Mouse (Mus musculus) liver, postnatal 0 days (tissue): Measurements from ENCODE around the gene Itpr1. TPM values are rescaled to one million over a fixed set of nuclear protein-coding genes. Genes with fewer than 3 reads are reported as not detected.
"Not testable (repeated sequence)": the region's sequence is repeated elsewhere in the genome, so short reads cannot be mapped to it uniquely, and the experiment has no call there.

Experiments
- ATAC-seq: fragments of 200-750 bp; cut with Nextera tagmentation; 2 replicates; pipeline ENCODE4 v1.8.0; 2017; ENCODE audit warnings: mild to moderate bottlenecking, moderate library complexity
- DNase-seq: peaks from one replicate; pipeline ENCODE4 v3.0.0-alpha.2; 2016
- H3K27ac ChIP-seq: fragments of 300-500 bp; sonication (generic); 2 replicates; pipeline ENCODE4 v1.5.1; 2014; ENCODE audit warnings: antibody characterized with exemption, moderate library complexity, mild to moderate bottlenecking, low read depth
- H3K27me3 ChIP-seq: fragments of 300-500 bp; sonication (generic); 2 replicates; pipeline ENCODE4 v1.6.1; 2014; ENCODE audit warnings: low read length, control low read depth, mixed read lengths; ENCODE audit not compliant: insufficient read depth
- H3K36me3 ChIP-seq: fragments of 300-500 bp; sonication (generic); replicated peaks from 2 replicates; pipeline ENCODE4 v1.6.1; 2014; ENCODE audit warnings: mild to moderate bottlenecking, control low read depth, low read length, moderate library complexity, mixed read lengths; ENCODE audit not compliant: insufficient read depth
- H3K4me1 ChIP-seq: fragments of 300-500 bp; sonication (generic); 2 replicates; pipeline ENCODE4 v1.6.1; 2014; ENCODE audit warnings: antibody characterized with exemption, mild to moderate bottlenecking, control low read depth; ENCODE audit not compliant: insufficient read depth
- H3K4me2 ChIP-seq: fragments of 300-500 bp; sonication (generic); 2 replicates; pipeline ENCODE4 v1.6.1; 2014; ENCODE audit warnings: low read depth, mild to moderate bottlenecking, low read length, moderate library complexity, mixed read lengths
- H3K4me3 ChIP-seq: fragments of 300-500 bp; sonication (generic); 2 replicates; pipeline ENCODE4 v1.5.1; 2014; ENCODE audit warnings: low read depth, low read length
- H3K9ac ChIP-seq: fragments of 300-500 bp; sonication (generic); replicated peaks from 2 replicates; pipeline ENCODE4 v1.6.1; 2014; ENCODE audit warnings: mild to moderate bottlenecking, moderate library complexity
- H3K9me3 ChIP-seq: fragments of 300-500 bp; sonication (generic); 2 replicates; pipeline ENCODE4 v1.6.1; 2016; ENCODE audit warnings: mild to moderate bottlenecking, control low read depth, low read length, mixed read lengths
- CTCF ChIP-seq: sonication (generic); IDR thresholded peaks from 2 replicates; pipeline ENCODE4 v1.5.1; 2016; ENCODE audit warnings: antibody characterized with exemption, low read depth
- EP300 ChIP-seq: IDR thresholded peaks from 2 replicates; pipeline ENCODE4 v1.6.1; 2016; ENCODE audit warnings: antibody characterized with exemption, low read depth, mild to moderate bottlenecking
- WGBS: fragments of 180-500 bp; shearing (Covaris S2); extraction: QIAGEN DNeasy Blood & Tissue Kit; methylation state at CpG from one replicate; pipeline ENCODE4 v1.1.7; 2014; ENCODE audit not compliant: insufficient replicate concordance; 5-methylcytosine and 5-hydroxymethylcytosine counted together
- polyA plus RNA-seq: library from polyadenylated mRNA; unstranded; fragments of >200 nt; fragmentation: Nextera tagmentation; extraction: Ambion mirVana; gene quantifications from 2 replicates; pipeline ENCODE4 v1.2.1, GENCODE M21; 2015

The Itpr1 gene
- polyA plus RNA-seq, 1 experiment from 2014 or later: 2.9 TPM

- no peak for ATAC-seq
- WGBS: 70% methylated on average over 3 of the region's 3 CpGs
- no peak for TF ChIP-seq EP300
- no peak for TF ChIP-seq CTCF
Observed at GRCm38 (mm10) chr6:108553013-108553412, 340.1 kb downstream of the Itpr1 start.

DNA sequence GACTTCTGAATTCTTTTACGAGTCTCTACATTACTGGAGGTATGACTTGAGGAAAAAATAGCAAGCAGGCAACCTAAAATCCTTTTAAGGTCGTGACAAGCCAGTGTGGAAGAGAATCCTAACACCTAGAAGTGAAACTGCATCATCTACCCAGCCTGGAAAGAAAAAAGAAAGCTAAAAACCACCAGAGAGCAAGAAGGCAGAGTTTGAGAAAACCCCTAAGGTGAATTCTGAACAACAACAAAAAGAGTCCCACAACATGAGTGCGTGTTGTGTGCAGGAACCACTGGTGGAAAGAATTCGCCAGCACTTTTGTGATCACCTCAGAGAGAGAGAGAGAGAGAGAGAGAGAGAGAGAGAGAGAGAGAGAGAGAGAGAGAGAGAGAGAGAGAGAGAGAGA lies 340.6 kb downstream of the Itpr1 start:
- Histone ChIP-seq H3K4me2 (no peak overlapping the region), H3K27ac (no peak overlapping the region), H3K4me1 (no peaks in the 10 kb centered on the region), H3K4me3 (no peak overlapping the region), H3K9me3 (no peaks in the 10 kb centered on the region), H3K9ac (no peak overlapping the region), H3K36me3 (no peaks in the 10 kb centered on the region), H3K27me3 (no peaks in the 10 kb centered on the region)
- 79% methylated on average over 4 of the region's 4 CpGs for WGBS
- TF ChIP-seq CTCF (no peak), EP300 (no peak)
- DNase-seq (no peak), ATAC-seq (no peak)

More at GRCm38 (mm10) chr6:108553013-108553412, 340.1 kb downstream of the Itpr1 start:
- no peaks in the 10 kb centered on the region for H3K9me3 ChIP-seq
- DNase-seq: no peak
- no peak overlapping the region for H3K4me3 ChIP-seq
- H3K4me2 ChIP-seq: no peak overlapping the region
- no peaks in the 10 kb centered on the region for H3K4me1 ChIP-seq
- no peaks in the 10 kb centered on the region for H3K36me3 ChIP-seq
- no peak overlapping the region for H3K9ac ChIP-seq
- no peak overlapping the region for H3K27ac ChIP-seq
- no peaks in the 10 kb centered on the region for H3K27me3 ChIP-seq

DNA sequence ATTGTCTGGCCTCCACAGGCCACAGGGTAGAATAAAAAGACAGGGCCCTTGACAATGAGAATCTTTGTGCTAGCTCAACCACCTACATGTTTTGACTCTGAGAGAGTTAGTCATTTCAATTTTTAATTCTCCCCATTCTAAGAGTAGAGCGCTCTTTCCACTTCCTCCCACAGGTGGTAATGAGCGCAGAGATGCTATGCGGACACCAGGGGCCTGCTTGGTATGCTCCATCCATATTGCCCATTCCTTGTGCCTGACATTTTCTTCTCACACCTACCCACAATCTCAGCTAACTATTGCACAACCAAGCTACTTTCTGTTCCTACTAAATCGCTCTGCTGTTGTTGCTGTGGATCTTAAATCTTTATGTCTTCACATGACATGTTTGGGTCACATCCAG lies 341.5 kb downstream of the Itpr1 start:
- Histone ChIP-seq H3K27ac (no peak overlapping the region), H3K36me3 (no peaks in the 10 kb centered on the region), H3K4me1 (no peaks in the 10 kb centered on the region), H3K9me3 (no peaks in the 10 kb centered on the region), H3K4me3 (no peak overlapping the region), H3K4me2 (no peak overlapping the region), H3K9ac (no peak overlapping the region), H3K27me3 (no peaks in the 10 kb centered on the region)
- 81% methylated on average over 4 of the region's 4 CpGs for WGBS
- ATAC-seq (no peak), DNase-seq (no peak)
- TF ChIP-seq EP300 (no peak), CTCF (no peak)

DNA sequence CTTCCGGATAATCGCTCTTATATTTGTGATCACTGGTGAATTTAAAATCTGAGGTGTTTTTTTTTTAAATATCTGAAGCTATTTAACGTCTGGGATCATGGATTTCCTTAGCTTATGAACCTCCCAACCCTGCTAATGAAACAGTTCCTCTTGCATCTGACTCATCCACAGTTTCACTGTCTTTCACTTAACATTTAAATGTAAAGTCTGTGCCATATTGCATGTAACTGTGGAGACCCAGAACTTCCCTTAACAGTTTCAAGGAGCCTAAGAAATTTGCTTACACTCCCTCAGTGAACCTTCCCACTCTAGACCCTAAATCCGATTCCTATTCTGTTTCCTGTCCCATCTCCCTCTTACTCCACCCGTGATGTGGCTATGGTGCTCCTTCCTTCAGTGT lies 342.0 kb downstream of the Itpr1 start:
- 66% methylated on average over 5 of the region's 5 CpGs for WGBS
- ATAC-seq (no peak), DNase-seq (no peak)
- no peaks in the 10 kb centered on the region for H3K36me3 ChIP-seq
- H3K9ac ChIP-seq: no peak overlapping the region
- no peaks in the 10 kb centered on the region for H3K4me1 ChIP-seq
- no peak overlapping the region for H3K27ac ChIP-seq
- no peaks in the 10 kb centered on the region for H3K27me3 ChIP-seq
- H3K4me2 ChIP-seq: no peak overlapping the region
- no peaks in the 10 kb centered on the region for H3K9me3 ChIP-seq
- no peak for TF ChIP-seq CTCF
- TF ChIP-seq EP300: no peak
- no peak overlapping the region for H3K4me3 ChIP-seq

GRCm38 (mm10) chr6:108557576-108558322 lies 344.9 kb downstream of the Itpr1 start:
- Histone ChIP-seq H3K27me3 (no peaks in the 10 kb centered on the region), H3K4me3 (no peak overlapping the region), H3K27ac (no peak overlapping the region), H3K9ac (no peak overlapping the region), H3K4me1 (no peaks in the 10 kb centered on the region), H3K36me3 (no peaks in the 10 kb centered on the region), H3K4me2 (no peak overlapping the region), H3K9me3 (no peaks in the 10 kb centered on the region)
- WGBS: 80% methylated on average over 4 of the region's 4 CpGs
- no peak for ATAC-seq
- TF ChIP-seq CTCF: no peak
- no peak for TF ChIP-seq EP300
- DNase-seq: no peak

GRCm38 (mm10) chr6:108559226-108559625 lies 346.3 kb downstream of the Itpr1 start:
- DNase-seq, H3K36me3 ChIP-seq, ATAC-seq, H3K4me3 ChIP-seq, H3K27ac ChIP-seq, H3K4me1 ChIP-seq, H3K9ac ChIP-seq, H3K27me3 ChIP-seq, H3K9me3 ChIP-seq, H3K4me2 ChIP-seq: not testable (repeated sequence)
- WGBS: 79% methylated on average over 4 of the region's 4 CpGs

DNA sequence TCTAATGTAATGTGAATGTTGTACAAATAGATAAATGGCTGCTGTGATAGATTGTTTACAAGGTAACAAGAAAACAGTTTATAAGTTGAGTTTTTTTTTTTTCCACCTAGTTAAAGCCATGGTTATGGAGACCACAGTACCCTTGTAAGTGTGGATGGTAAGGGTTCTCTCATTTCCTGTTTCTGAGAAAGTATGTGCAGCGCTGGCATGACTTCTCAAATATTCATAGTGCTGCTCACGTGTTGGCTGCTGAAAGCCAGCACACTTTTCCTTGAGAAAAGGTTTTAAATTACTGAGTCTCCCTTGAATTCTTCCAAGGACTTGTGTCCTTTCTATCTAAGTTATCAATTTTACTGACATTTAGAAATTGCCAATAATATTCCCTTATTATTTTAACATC lies 350.1 kb downstream of the Itpr1 start:
- no peak for TF ChIP-seq CTCF
- no peak for TF ChIP-seq EP300
- WGBS: 51% methylated on average over 2 of the region's 2 CpGs

DNA sequence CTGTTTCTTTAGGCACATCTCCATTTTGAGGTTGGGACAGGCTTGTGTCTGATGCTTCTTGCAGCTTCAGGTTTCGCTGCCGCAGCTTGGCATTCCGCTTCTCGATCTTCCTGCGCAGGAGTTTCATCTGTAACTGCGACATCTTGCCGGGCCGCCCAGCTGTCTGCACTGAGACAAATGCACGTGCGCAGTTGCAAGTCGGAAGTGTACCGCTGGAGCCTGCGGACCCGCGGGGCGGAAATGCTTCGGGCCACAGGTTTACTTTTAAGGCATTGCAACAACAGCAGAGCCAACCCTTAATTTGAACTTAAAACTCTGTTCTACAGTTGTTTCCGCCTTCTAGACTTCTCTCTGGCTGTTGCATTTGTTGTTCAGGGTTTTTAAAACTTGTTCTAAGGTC lies 352.6 kb downstream of the Itpr1 start:
- not testable (repeated sequence) for H3K27me3 ChIP-seq, H3K9me3 ChIP-seq, H3K4me2 ChIP-seq, ATAC-seq, H3K27ac ChIP-seq, H3K4me3 ChIP-seq, H3K4me1 ChIP-seq, H3K36me3 ChIP-seq, H3K9ac ChIP-seq, DNase-seq
- 80% methylated on average over 18 of the region's 18 CpGs for WGBS

More for the DNA sequence above, 350.1 kb downstream of the Itpr1 start:
- H3K27me3 ChIP-seq: no peaks in the 10 kb centered on the region
- no peak overlapping the region for H3K4me2 ChIP-seq
- DNase-seq (no peak), ATAC-seq (no peak)
- H3K36me3 ChIP-seq: no peaks in the 10 kb centered on the region
- no peaks in the 10 kb centered on the region for H3K9me3 ChIP-seq
- no peak overlapping the region for H3K9ac ChIP-seq
- no peak overlapping the region for H3K4me3 ChIP-seq
- no peaks in the 10 kb centered on the region for H3K4me1 ChIP-seq
- no peak overlapping the region for H3K27ac ChIP-seq
